Mouse (Mus musculus) MEL (cell line): Measurements from ENCODE around the gene Slc9b2.

Experiments used
- CTCF ChIP-seq, 3 experiments: IDR thresholded peaks in 2 of 3; conservative IDR thresholded peaks in 1 of 3; 2 replicates each; pipeline ENCODE4 v1.5.1; 2011 to 2012; ENCODE audit warnings: low read length in 3 of 3, low read depth in 2 of 3, mild to moderate bottlenecking in 2 of 3, improper control_type of control experiment in 1 of 3, inconsistent platforms in 1 of 3, mixed read lengths in 1 of 3, moderate library complexity in 1 of 3; ENCODE audit not compliant: control insufficient read depth in 1 of 3, insufficient read depth in 1 of 3, poor library complexity in 1 of 3, severe bottlenecking in 1 of 3
- EP300 ChIP-seq, 2 experiments: IDR thresholded peaks; 2 replicates each; pipeline ENCODE4 v1.6.1; 2011; ENCODE audit warnings: improper control_type of control experiment in 2 of 2, low read length in 2 of 2, low read depth in 1 of 2, mild to moderate bottlenecking in 1 of 2
- GABPA ChIP-seq: IDR thresholded peaks from 2 replicates; pipeline ENCODE4 v1.6.1; 2012; ENCODE audit warnings: low read depth, mild to moderate bottlenecking, inconsistent platforms, low read length, improper control_type of control experiment, moderate library complexity
- GATA1 ChIP-seq: IDR thresholded peaks from 2 replicates; pipeline ENCODE4 v1.6.1; 2011; ENCODE audit warnings: low read depth, low read length, improper control_type of control experiment
- JUND ChIP-seq: IDR thresholded peaks from 2 replicates; pipeline ENCODE4 v1.6.1; 2011; ENCODE audit warnings: low read depth, mild to moderate bottlenecking, improper control_type of control experiment, low read length
- MAFK ChIP-seq: IDR thresholded peaks from 2 replicates; pipeline ENCODE4 v1.6.1; 2011; ENCODE audit warnings: low read depth, mild to moderate bottlenecking, low read length, improper control_type of control experiment, borderline replicate concordance
- MAZ ChIP-seq: IDR thresholded peaks from 2 replicates; pipeline ENCODE4 v1.6.1; 2012; ENCODE audit warnings: low read depth, mild to moderate bottlenecking, inconsistent platforms, low read length, improper control_type of control experiment
- MYB ChIP-seq: IDR thresholded peaks from 2 replicates; pipeline ENCODE4 v1.6.1; 2011; ENCODE audit warnings: mild to moderate bottlenecking, low read depth, low read length, improper control_type of control experiment
- NRF1 ChIP-seq: IDR thresholded peaks from 2 replicates; pipeline ENCODE4 v1.6.1; 2014; ENCODE audit warnings: low read depth, mild to moderate bottlenecking, inconsistent platforms, low read length, improper control_type of control experiment, moderate library complexity; ENCODE audit not compliant: poor library complexity, insufficient read depth, severe bottlenecking
- POLR2A ChIP-seq, 2 experiments: IDR thresholded peaks; 2 replicates each; pipeline ENCODE4 v1.6.1; 2011 to 2012; ENCODE audit warnings: low read length in 2 of 2, mild to moderate bottlenecking in 2 of 2, control low read depth in 1 of 2, improper control_type of control experiment in 1 of 2, low read depth in 1 of 2, moderate library complexity in 1 of 2; ENCODE audit not compliant: control insufficient read depth in 1 of 2, insufficient read depth in 1 of 2, poor library complexity in 1 of 2
- POLR2AphosphoS5 ChIP-seq: IDR thresholded peaks from 2 replicates; pipeline ENCODE4 v1.6.1; 2012; ENCODE audit warnings: low read depth, borderline replicate concordance, mild to moderate bottlenecking, inconsistent platforms, low read length, moderate library complexity, mixed read lengths
- RCOR1 ChIP-seq: IDR thresholded peaks from 2 replicates; pipeline ENCODE4 v1.6.1; 2012; ENCODE audit warnings: low read depth, mild to moderate bottlenecking, inconsistent platforms, low read length, improper control_type of control experiment
- SMC3 ChIP-seq: IDR thresholded peaks from 2 replicates; pipeline ENCODE4 v1.6.1; 2011; ENCODE audit warnings: low read depth, low read length, improper control_type of control experiment
- TCF12 ChIP-seq: IDR thresholded peaks from 2 replicates; pipeline ENCODE4 v1.6.1; 2014; ENCODE audit warnings: low read depth, mild to moderate bottlenecking, inconsistent platforms, low read length, improper control_type of control experiment, moderate library complexity

GRCm38 (mm10) chr3:135258919-135259318 lies 48.6 kb upstream of the Slc9b2 start:
- TF ChIP-seq EP300 (IDR thresholded peaks at IDR 0.05; ENCODE audit: low read depth in 1 of 2, low read length in 2 of 2) = no peak
- no peak for TF ChIP-seq NRF1
- TF ChIP-seq CTCF (IDR thresholded peaks at IDR 0.05 in 2 of 3, conservative IDR thresholded peaks at IDR 0.05 in 1 of 3; ENCODE audit: control insufficient read depth in 1 of 3, insufficient read depth in 1 of 3, low read depth in 2 of 3, low read length in 3 of 3, poor library complexity in 1 of 3, severe bottlenecking in 1 of 3) = no peak
- no peak for TF ChIP-seq POLR2A (IDR thresholded peaks at IDR 0.05; ENCODE audit: control insufficient read depth in 1 of 2, insufficient read depth in 1 of 2, low read depth in 1 of 2, low read length in 2 of 2, poor library complexity in 1 of 2)
- no peak for TF ChIP-seq POLR2AphosphoS5
- no peak for TF ChIP-seq MYB
- no peak for TF ChIP-seq GABPA
- TF ChIP-seq TCF12 = no peak
- TF ChIP-seq RCOR1 = no peak
- no peak for TF ChIP-seq GATA1
- TF ChIP-seq SMC3 = no peak
- TF ChIP-seq MAFK = no peak
- no peak for TF ChIP-seq JUND
- TF ChIP-seq MAZ = no peak
